Comparison of ENCODE assay signal across 12 mouse cellular contexts in the genomic region with DNA sequence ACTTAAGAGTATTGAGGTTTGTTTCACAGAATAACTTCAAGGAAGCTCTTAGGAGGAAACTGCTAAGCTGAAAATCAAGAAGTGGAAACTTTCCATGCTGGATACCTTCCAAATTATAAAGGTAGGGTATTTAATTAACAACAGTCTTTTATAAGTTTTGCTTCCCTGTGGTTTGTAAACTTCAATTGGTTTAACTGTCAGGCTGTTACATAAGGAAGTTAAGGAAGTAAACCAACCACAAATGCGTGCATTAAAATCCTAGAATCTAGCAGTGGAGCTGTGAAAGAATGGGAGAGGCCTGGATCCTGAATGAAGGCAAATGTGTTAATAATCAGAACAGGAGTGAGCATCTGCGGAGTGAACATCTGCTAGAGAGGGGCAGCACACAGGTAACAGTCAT.
"Had no signal": no experiment of that assay in that cellular context is flagged by ENCODE, and none has a peak within 500 bp of the region (broad histone marks: within the 10 kb centered on the region; RNA-seq: fewer than 3 reads in every experiment).

No protein-coding gene starts in this region.

- DNase-seq: retina, postnatal 1 day; right cerebral cortex, adult 18-20 months; right cerebral cortex, postnatal 14 days; right cerebral cortex, postnatal 25 days; right cerebral cortex, postnatal 4 days; spleen, adult 18-20 months; thymus, adult 18-20 months; thymus, adult 2 months; thymus, postnatal 14 days; thymus, postnatal 25 days; thymus, postnatal 36 days; thymus, postnatal 4 days had no signal
